Mouse (Mus musculus) liver, postnatal 0 days (tissue): ENCODE data around the gene Rxrb.

Experiments
- CTCF ChIP-seq: sonication (generic); IDR thresholded peaks from 2 replicates; pipeline ENCODE4 v1.5.1; 2016; ENCODE audit warnings: antibody characterized with exemption, low read depth
- EP300 ChIP-seq: IDR thresholded peaks from 2 replicates; pipeline ENCODE4 v1.6.1; 2016; ENCODE audit warnings: antibody characterized with exemption, low read depth, mild to moderate bottlenecking

- no peak for TF ChIP-seq EP300
- no peak for TF ChIP-seq CTCF
Measured at GRCm38 (mm10) chr17:34025756-34026151, 5.9 kb upstream of the Rxrb start.
